Comparison of ENCODE assay signal across 14 mouse cellular contexts in genomic region chr10:39470321-39470720, GRCm38 (mm10).
A peak's percentile ranks its signal among the peaks of the same experiment; 100 is the strongest.
DNase-seq lines count a peak whose midpoint lies in the region; ATAC-seq and TF ChIP-seq lines count a peak whose summit lies in the region.
"Had no signal": no experiment of that assay in that cellular context is flagged by ENCODE, and none has a peak within 500 bp of the region (broad histone marks: within the 10 kb centered on the region; RNA-seq: fewer than 3 reads in every experiment).

No protein-coding gene starts in this region.

- no peak for ATAC-seq in hindbrain, embryonic 13.5 days (ENCODE audit: low FRiP score)
- no peak for ATAC-seq in hindbrain, postnatal 0 days
- ATAC-seq: forebrain, embryonic 13.5 days; liver, postnatal 0 days; midbrain, embryonic 13.5 days had no signal

- H3K9me3 ChIP-seq in hindbrain, embryonic 13.5 days = no peaks in the 10 kb centered on the region
- H3K9me3 ChIP-seq in hindbrain, postnatal 0 days (ENCODE audit: low read length) = no peaks in the 10 kb centered on the region
- H3K9me3 ChIP-seq: forebrain, embryonic 13.5 days; midbrain, embryonic 13.5 days had no signal

- peaks cover 59% of the 10 kb centered on the region for H3K4me1 ChIP-seq in hindbrain, embryonic 13.5 days (replicated peaks)
- peaks cover 12% of the 10 kb centered on the region; the same call in 1 of the 2 replicates for H3K4me1 ChIP-seq in hindbrain, postnatal 0 days (ENCODE audit: insufficient read depth, low read length)

- intact Hi-C loops in heart, postnatal 36 days (cut with DNase I) = no loop called here

- 83% methylated on average over 7 of the region's 7 CpGs for WGBS in hindbrain, embryonic 13.5 days
- WGBS in hindbrain, postnatal 0 days = 72% methylated on average over 7 of the region's 7 CpGs

- H3K4me2 ChIP-seq in hindbrain, embryonic 13.5 days = no peak overlapping the region
- H3K4me2 ChIP-seq in hindbrain, postnatal 0 days (ENCODE audit: low read depth, low read length) = no peak overlapping the region
- H3K4me2 ChIP-seq: forebrain, embryonic 13.5 days; midbrain, embryonic 13.5 days had no signal

- H3K4me3 ChIP-seq in hindbrain, embryonic 13.5 days = no peak overlapping the region
- H3K4me3 ChIP-seq in hindbrain, postnatal 0 days (ENCODE audit: low read length) = no peak overlapping the region
- H3K4me3 ChIP-seq: forebrain, embryonic 13.5 days; midbrain, embryonic 13.5 days had no signal

- H3K27ac ChIP-seq in hindbrain, embryonic 13.5 days = peak overlapping the region; percentile 23; the same call in 1 of the 2 replicates
- H3K27ac ChIP-seq in hindbrain, postnatal 0 days = no peak overlapping the region
- H3K27ac ChIP-seq: midbrain, embryonic 13.5 days had no signal

- no peaks in the 10 kb centered on the region for H3K36me3 ChIP-seq in hindbrain, embryonic 13.5 days
- H3K36me3 ChIP-seq in hindbrain, postnatal 0 days (ENCODE audit: insufficient read depth, low read length) = no peaks in the 10 kb centered on the region
- H3K36me3 ChIP-seq: midbrain, embryonic 13.5 days had no signal

- no peak overlapping the region for H3K9ac ChIP-seq in hindbrain, embryonic 13.5 days
- no peak overlapping the region for H3K9ac ChIP-seq in hindbrain, postnatal 0 days (replicated peaks; ENCODE audit: low read length)
- H3K9ac ChIP-seq: forebrain, embryonic 13.5 days; liver, postnatal 0 days; midbrain, embryonic 13.5 days had no signal

- DNase-seq in hindbrain, postnatal 0 days (ENCODE audit: low spot score) = no peak
- DNase-seq in NIH3T3 (ENCODE audit: low read depth) = peak; percentile 53
- DNase-seq in brain, adult 2 months (ENCODE audit: low read depth, low spot score) = peak; percentile 42
- peak; percentile 52 to 59 for DNase-seq in heart, postnatal 36 days
- no peak for DNase-seq in thymus, adult 18-20 months
- no peak for DNase-seq in kidney, adult 8-10 months
- no peak for DNase-seq in kidney, postnatal 25 days
- DNase-seq: cerebellum, adult 11-12 months; kidney, postnatal 36 days; liver, postnatal 0 days had no signal

- TF ChIP-seq CTCF in hindbrain, postnatal 0 days (IDR thresholded peaks at IDR 0.05; ENCODE audit: low read depth) = no peak

- H3K27me3 ChIP-seq in hindbrain, embryonic 13.5 days = no peaks in the 10 kb centered on the region
- H3K27me3 ChIP-seq in hindbrain, postnatal 0 days (ENCODE audit: insufficient read depth, low read length) = no peaks in the 10 kb centered on the region
- H3K27me3 ChIP-seq: CH12.LX; forebrain, embryonic 13.5 days; midbrain, embryonic 13.5 days had no signal

Comparison
In these comparisons a context has a peak if more than half of its experiments do, and no peak if none do; other contexts are left out.
1. DNase-seq: peak in NIH3T3 (single experiment), brain, adult 2 months (single experiment) and heart, postnatal 36 days (2 of 2); none in hindbrain, postnatal 0 days (single experiment), thymus, adult 18-20 months (0 of 2), kidney, adult 8-10 months (0 of 2) and kidney, postnatal 25 days (0 of 2).